Mouse (Mus musculus): ENCODE measurements around the gene Slc28a3. TPM values are rescaled to one million over a fixed set of nuclear protein-coding genes. Genes with fewer than 3 reads are reported as not detected.

Slc28a3 gene
- polyA plus RNA-seq (2012; rRNA removed), result 0.06 TPM in 1 of 2 replicates, not detected in the other

DNA sequence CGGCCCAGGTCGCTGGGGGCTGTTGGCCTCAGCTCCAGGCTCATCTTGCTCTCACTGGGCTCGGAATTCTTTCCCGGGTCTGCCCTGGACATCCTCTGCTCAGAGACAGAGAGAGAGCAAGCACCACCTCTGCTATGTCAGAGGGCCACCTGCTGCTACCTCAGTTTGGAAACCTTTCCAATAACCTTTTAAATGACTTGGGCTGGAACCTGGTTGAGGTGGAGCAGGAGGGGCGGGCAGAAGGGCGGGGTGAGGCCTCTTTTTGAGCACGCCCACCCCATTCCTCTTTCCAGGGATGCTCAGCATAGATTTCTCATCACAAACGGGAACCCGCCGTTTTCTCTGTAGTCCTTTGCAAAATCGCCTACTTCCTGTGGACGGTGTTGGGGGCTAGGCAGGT is at the start of gene Slc28a3:
Gene Slc28a3, minus strand, starts transcription at position 162 of the 400 bp plus-strand sequence.
- DNase-seq (ENCODE audit: extremely low spot score in 1 of 2, low spot score in 1 of 2), result no peak

DNA sequence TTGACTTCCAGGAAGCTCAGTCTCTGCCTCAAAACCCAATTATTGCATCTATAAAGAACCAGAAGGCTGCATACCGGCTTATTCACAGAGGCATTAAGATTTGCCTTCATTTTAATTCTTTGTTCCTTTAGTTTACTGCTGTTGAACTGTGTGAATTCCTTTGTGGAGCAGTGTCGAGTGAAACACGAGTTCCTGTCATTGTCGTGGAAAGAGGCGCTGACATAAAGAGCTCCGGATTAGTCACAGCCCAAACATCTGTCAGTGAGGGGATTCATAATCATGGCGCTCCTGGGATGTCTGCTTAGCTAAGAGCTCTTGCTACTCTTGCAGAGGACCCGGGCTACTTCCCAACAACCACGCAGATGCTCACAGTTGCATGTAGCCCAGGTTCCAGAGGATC is 47.3 kb upstream of the Slc28a3 start:
- DNase-seq (ENCODE audit: extremely low spot score in 1 of 2, low spot score in 1 of 2), result peak in 1 of 2 experiments; percentile 8

DNA sequence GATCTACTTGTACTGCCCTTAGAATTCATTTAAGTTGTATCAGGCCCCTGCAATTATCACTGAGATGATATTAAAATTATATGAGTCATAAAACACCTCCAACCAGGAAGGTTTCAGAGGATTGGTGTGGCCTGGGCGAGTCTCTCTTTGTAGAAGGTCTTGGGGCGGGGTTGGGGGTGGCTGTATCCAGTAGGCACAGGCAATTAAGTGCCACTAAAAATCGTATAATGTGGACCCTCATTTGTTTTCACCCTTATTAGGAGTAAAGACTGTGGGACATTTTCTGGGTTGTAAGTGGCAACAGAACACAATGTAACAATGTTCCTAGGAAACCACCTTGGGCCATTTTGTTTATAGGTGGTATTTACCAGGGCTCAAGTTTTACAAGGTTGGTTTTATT is 46.2 kb upstream of the Slc28a3 start:
- DNase-seq (ENCODE audit: extremely low spot score in 1 of 2, low spot score in 1 of 2), result no peak

DNA sequence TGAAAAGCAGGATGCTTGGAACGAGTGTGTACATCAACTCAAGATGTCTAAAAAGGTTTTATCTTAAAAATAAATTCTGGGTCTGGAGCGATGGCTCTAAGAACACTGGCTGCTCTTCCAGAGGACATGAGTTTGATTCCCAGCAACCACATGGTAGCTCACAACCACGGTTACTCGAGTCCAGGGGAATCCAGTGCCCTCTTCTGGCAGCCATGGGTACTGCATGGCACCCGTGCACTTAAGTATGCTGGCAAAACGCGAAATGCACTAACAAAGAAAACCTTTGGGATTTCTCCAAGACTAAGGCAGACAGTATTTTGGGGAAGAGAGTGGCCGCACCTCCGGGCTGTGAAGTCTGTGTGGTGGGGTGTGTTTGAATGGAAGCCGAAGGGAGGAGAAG is 44.9 kb upstream of the Slc28a3 start:
- no peak for DNase-seq (ENCODE audit: extremely low spot score in 1 of 2, low spot score in 1 of 2)

DNA sequence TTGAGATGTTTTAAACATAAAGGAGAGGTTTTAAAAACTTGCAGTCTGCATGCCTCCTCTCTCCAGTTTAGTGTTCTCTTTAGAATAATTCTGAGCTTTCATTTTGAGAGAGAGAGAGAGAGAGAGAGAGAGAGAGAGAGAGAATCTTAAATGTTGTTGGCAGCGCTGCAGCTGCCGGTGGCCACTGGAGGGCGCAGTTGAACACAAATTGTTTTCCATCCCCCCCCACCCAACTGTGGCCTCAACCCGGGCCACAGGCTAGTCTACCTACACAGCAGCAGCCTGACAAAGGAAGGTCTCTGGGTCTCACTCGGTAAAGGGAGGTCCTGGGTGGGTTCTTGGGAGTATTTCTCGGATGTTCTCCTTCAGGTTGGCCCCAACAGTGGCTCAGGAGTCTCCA is 29.7 kb upstream of the Slc28a3 start:
- peak; percentile 21 to 81 for DNase-seq (ENCODE audit: extremely low spot score in 1 of 2, low spot score in 1 of 2)

DNA sequence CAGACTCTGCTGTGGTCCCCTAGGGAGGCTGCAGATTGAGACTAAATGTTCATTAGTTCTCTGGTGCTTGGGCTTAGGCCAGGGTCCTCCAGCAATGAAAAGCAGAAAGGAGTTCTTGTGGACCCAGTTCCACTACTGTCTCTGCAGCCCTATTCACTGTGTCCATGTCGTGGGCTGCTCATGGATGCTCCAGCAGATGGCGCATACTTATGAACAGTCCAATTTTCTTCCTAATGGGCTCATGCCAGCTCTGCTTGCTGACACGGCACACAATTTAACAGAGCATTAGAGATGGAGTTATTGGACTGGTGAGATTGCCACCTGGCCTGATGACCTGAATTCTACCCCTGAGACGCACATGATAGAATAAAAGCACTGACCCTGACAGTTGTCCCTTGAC is 28.3 kb upstream of the Slc28a3 start:
- DNase-seq (ENCODE audit: extremely low spot score in 1 of 2, low spot score in 1 of 2), result peak; percentile 57 to 80

DNA sequence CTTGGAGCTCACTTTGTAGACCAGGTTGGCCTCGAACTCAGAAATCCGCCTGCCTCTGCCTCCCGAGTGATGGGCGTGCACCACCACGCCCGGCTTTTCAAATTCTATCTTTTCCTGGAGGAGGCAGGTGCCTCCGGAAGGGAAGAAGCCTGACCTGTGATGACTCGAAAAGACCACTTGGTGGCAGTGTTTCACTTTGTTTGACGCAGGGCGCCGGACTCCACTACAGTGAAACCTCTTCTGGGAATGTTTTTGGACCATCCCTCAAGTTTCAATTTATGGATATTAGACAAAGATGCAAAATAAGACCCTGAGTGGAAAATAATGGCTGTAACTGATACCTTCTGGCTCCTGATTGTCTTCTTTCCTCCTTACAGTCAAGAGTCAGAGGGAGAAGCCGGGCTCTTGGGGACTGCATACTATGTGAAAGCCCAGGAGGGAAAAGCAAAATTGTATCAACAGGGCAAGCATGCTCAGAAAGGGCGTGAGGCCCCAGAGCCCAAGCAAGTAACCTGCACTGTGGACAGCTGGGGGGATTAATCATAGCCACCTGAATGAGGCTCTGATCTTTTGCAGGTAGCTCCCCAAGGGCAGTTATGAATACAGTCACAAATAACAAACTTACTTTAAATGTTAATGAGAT is 26.8 kb upstream of the Slc28a3 start:
- peak; percentile 20 to 89 for DNase-seq (ENCODE audit: extremely low spot score in 1 of 2, low spot score in 1 of 2)

DNA sequence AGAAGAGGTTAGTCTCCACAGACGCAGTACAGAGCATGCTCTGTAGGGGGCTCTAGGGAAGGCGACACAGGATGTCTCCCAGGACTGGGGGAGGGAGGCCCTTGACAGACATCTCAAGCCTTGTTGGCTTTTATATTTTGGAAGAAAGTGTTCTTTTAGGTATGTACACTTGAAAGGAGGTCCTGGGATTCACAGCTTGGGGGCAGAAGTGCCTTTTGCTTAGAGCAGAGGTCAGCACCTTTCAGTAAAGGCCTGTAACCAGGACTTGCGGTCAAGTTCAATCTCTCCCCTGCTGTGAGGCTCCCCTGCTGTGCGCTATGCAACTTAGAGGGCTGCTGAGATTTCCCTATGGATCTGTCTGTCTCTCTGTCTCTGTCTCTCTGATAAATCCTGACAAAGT is 23.2 kb upstream of the Slc28a3 start:
- DNase-seq (ENCODE audit: extremely low spot score in 1 of 2, low spot score in 1 of 2), result no peak

DNA sequence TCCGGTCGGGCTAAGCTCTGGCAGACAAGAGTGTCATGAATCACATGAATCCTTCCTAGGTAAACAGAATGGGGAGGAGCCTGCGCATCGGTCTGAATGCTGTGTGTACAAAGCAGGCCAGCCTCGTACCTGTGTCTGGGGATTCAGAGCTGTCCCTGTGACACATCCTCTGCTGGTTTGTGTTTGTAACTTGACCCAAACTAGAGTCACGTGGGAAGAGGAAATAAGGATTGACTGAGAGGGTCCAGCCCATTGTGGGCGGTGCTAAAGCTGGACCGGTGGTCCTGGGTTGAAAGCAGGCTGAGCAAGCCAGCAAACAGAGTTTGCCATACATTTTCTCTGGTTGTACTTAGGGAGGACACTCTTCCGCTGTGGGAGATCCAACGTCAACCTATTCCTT is 20.1 kb upstream of the Slc28a3 start:
- no peak for DNase-seq (ENCODE audit: extremely low spot score in 1 of 2, low spot score in 1 of 2)

DNA sequence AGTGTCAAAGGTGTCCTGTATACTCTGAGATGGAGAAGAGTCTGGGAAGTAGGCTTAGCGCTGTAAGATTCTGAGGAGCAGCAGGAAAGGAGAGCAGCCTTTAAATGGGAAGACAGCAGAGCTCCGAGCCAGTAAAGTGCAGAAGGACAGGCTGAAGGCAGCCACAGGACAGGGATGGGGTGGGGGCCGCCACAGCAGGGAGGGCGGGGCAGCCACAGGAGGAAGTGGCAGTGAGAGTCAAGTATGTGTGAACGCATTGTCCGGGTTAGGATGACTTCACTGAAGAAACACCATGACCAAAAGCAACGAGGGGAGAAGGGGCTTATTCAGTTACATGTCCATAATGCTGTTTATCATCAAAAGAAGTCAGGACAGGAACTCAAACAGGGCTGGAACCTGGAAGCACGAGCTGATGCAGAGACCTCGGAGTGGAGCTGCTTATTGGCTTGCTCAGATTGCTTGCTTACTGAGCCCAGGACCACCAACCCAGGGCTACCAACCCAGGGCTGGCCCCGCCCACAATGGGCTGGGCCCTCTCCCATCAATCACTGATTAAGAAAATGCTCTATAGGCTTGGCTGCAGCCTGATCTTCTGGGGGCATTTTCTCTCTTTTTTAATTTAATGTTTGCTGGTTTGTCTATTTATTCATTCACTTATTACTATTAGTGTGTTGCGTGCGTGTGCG is 18.8 kb upstream of the Slc28a3 start:
- DNase-seq (ENCODE audit: extremely low spot score in 1 of 2, low spot score in 1 of 2), result no peak

DNA sequence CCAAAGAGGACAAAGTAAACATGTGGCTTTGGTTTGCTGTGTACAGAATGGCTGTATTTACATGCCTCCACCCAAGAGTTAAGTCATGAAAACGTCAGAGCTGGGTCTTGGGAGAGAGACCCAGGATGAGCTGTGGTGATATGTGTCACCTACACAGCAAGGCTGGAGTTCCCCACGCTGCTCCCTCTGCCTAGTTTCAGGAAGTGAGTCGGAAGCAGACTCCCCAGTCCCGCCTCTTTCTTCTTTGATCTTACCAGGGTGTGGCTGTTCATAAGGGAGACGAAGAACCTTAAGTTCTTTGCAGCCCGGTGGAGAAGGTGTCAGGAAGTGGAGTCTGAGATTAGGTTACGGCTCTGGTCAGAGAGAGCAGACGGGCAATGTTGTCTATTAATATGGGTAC is 12.0 kb upstream of the Slc28a3 start:
- DNase-seq (ENCODE audit: extremely low spot score in 1 of 2, low spot score in 1 of 2), result no peak

DNA sequence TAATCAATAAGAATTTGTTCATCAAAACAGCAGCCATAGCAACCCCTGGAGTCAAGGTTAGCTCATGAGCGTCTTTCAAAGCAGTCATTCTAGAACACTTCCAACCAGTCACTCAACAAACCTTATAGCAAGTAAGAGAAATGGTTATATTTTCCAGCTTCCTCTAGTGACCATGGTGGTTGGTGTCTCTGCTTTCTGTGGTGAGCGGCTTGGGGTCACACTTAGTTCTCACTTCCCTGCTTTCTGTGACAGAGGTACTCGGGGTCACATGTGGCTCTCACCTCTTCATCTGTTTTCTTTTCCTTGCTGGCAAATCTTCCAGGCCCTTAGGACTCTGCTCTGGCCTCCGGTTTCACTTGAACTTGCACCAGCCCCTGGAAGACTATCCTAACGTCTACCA is 8.6 kb upstream of the Slc28a3 start:
- no peak for DNase-seq (ENCODE audit: extremely low spot score in 1 of 2, low spot score in 1 of 2)

DNA sequence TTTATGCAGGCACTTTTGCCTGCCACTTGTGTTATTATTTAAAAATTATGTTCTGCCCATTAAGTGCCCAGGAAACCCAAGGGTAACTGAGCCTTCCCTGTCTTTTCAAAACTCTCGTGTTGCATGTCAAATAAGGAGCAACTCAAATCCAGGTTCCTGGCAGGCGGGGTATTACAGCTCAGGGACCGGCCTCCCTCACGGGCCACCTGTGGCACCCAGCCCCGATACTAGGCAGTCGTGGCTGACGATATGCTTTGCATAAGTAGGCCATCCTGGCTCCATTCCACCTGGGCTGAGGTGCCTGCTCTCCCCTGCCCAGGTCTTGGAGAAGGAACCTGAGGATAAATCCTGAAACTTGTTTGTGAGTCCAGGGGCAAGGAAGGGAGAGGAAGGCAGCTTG is 618 bp downstream of the Slc28a3 start:
- no peak for DNase-seq (ENCODE audit: extremely low spot score in 1 of 2, low spot score in 1 of 2)

DNA sequence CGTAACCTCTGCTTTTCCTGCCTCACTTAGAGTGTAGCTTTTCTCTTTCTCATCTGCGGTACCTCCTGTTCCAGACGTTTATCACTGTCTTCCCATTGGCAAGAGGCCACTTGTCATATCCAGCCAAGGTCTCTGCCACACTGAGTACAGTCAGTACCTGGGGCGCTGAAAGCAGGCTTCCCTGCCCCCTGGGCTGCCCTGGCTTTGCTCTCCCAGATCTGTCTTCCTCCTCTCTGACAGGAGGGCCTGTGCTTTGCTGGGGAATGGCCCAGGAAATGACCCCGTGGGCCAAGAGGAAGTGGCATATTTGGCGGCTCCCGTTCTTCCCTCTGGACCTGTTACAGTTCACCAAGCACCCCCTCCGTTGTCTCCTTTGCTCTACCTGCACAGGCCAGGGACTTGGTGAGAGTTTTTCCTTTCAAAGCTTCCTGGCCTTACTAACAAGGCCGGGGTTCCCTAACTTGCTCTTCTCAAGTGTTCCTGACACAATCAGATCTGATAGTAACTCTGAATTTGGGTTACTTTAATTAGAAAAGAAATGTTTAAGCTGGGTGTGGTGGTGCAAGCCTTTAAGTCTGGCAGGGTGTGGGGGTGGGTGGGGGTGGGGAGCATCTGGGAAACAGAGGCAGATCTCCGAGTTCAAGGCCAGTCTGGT is 9.3 kb downstream of the Slc28a3 start:
- no peak for DNase-seq (ENCODE audit: extremely low spot score in 1 of 2, low spot score in 1 of 2)

DNA sequence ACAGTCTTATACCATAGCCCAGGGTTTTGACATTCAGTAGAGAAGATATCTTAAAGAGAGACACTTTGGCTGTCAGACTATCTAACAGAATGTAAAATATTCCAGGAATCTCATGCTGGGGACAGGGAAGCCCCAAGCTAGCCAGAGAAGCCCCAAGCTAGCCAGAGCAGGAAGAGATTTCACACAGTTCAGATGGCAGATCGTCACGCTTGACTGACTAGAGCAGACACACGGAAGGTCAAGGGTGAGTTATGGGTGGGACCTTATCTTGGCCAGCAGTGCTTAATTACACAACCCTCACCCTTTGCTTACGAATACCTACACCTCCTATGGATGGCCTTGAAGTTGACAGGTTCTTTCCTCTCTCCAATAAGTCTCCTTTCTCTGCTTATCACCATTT is 12.1 kb downstream of the Slc28a3 start:
- no peak for DNase-seq (ENCODE audit: extremely low spot score in 1 of 2, low spot score in 1 of 2)

DNA sequence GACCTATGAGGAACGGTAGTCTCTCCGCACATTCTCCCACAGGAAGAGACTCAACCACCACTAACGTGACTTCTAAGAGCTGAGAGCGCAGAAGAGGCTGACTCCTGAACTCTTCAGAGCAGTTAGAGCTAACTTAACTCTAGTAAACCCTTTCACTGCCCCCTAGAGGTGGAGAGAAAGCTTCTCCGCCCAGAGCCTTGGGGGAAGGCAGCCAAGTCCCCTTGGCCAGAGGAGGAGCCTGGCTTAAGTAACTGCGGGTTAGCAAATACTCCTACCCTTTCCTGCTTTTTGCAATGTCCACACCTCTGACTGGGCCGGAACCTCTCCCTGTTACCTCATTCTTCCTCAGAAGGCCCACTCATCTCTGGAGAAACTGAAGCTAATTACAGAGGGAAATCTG is 17.5 kb downstream of the Slc28a3 start:
- peak in 1 of 2 experiments; percentile 57 for DNase-seq (ENCODE audit: extremely low spot score in 1 of 2, low spot score in 1 of 2)

DNA sequence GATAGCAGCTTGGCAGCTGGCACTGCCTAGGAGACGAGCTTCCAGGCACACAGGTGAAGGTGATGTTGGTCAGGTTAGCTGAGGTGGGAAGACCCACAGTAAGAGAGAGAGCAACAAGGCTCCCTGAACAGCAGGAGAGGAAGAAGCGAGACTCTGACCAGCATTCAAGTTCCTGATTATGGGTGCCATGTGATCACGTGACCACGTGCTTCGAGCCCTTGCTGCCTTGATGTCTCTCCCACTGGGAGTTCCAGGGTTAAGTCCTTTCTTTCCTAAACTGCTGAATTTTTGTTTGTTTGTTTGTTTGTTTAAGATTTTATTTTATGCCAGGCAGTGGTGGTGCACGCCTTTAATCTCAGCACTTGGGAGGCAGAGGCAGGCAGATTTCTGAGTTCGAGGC is 18.8 kb downstream of the Slc28a3 start:
- DNase-seq (ENCODE audit: extremely low spot score in 1 of 2, low spot score in 1 of 2), result no peak

DNA sequence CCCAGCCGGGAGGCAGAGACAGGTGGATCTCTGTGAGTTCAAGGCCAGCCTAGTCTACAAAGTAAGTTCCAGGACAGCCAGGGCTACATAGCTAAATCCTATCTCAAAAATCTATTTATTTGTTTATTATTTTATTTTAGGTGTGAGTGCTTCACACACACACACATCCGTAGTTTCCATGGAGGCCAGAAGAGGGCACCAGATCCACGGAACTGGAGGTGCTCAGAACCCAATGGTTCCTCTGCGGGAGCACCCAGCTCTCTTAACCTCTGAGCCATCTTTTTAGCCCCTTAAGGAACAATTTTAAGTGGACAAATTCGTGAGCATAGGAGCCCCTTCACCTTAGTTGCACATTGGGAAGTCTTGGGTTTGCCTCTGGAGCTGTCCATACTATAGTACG is 20.0 kb downstream of the Slc28a3 start:
- peak in 1 of 2 experiments; percentile 59 for DNase-seq (ENCODE audit: extremely low spot score in 1 of 2, low spot score in 1 of 2)

DNA sequence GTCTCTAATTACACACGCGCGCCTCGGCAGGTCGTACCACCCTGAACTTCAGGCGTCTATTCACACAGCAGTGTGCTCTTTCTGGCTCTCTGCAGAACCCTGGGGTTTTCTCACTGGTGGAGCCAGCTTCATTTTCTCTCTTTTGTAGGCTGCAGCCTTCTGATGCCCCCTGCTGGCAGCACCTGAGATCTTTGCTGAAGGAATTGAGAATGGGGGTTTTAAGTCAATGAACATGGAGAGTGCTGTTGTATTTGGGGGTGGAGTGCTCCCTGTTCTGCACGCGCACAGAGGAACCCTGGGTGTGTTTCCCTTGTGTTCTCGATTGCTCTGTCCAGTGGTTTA is 21.2 kb downstream of the Slc28a3 start:
- DNase-seq (ENCODE audit: extremely low spot score in 1 of 2, low spot score in 1 of 2), result peak; percentile 27 to 91

DNA sequence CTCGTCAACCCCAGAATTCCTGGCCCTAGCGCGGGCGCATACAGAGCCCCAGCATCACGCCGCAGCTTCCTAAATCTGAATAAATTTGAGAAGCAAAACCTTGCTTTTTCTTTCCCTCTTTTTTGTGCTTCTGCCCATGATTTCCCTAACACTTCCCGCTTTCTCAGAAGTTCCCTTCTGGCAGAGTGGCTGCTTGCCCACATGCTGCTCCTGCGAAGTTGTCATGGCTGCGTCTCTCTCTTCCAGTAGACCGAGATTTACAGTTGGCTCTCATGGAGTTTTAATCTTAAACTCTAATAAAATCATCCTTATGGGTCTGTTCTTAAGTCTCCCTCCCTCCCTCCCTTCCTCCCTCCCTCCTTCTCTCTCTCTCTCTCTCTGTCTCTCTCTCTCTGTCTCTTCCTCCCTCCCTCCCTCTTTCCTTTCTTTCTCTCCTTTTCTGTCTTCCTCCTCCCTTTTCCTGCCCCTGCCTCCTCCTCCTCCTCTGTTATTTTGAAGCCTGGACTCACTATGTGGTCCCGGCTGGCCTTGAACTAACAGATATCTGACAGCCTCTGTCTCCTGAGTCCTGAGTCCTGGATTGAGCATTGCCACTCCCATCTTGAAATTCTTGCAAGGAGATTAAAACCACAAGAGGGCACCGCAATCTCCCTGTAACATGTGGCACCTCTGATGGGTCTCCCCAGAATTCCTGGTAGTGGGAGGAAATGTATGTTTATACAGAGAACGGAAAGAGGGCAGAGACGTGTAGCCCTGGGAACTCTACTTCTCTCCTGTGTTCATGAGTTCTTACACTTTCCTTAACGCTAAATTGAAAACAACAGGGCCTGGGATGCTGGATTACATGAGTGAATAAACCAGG is 21.8 kb downstream of the Slc28a3 start:
- DNase-seq (ENCODE audit: extremely low spot score in 1 of 2, low spot score in 1 of 2), result peak in 1 of 2 experiments; percentile 60

DNA sequence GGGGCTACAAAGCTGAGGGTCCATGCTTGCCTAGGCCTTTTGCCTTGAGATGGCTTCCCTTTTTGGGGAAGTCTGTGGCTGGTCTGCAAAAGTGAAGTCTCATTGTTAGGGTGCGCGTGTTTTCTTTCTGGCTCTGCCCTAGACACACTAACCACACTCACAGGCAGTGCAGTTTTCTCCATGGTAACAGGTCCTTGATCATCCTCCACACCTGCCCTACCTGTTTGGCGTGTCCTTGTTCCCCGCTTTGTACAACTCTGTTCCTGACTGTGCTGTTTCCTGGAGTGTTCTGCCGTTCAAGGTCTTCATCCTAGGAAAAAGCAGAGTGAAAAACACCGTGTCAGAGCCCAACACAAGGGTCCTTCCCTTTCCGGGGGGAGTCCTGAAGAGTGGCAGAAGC is 22.7 kb downstream of the Slc28a3 start:
- DNase-seq (ENCODE audit: extremely low spot score in 1 of 2, low spot score in 1 of 2), result no peak

All from frontal cortex, adult 2 months (tissue).